Mouse (Mus musculus) forebrain, embryonic 11.5 days (tissue): ENCODE measurements at regions not wholly inside any gene's neighbourhood (a gene's known extent, or its start where the extent isn't known, plus 50 kb on each side); places are given as distances from the start of the nearest gene placed in this dataset.

ENCODE experiments used
- ATAC-seq: fragments of 200-750 bp; cut with Nextera tagmentation; replicated peaks from 2 replicates; pipeline ENCODE4 v1.8.0; 2017; ENCODE audit warnings: moderate TSS enrichment; ENCODE audit not compliant: low FRiP score
- DNase-seq: peaks from one replicate; pipeline ENCODE4 v3.0.0-alpha.2; 2017; ENCODE audit warnings: low spot score
- H3K27ac ChIP-seq: fragments of 300-500 bp; sonication (generic); 2 replicates; pipeline ENCODE4 v1.5.1; 2014; ENCODE audit warnings: low read depth, low read length
- H3K27me3 ChIP-seq: fragments of 300-500 bp; sonication (generic); 2 replicates; pipeline ENCODE4 v1.6.1; 2014; ENCODE audit warnings: mild to moderate bottlenecking, low read length, mixed read lengths; ENCODE audit not compliant: control insufficient read depth, insufficient read depth
- H3K36me3 ChIP-seq: fragments of 300-500 bp; sonication (generic); 2 replicates; pipeline ENCODE4 v1.6.1; 2014; ENCODE audit warnings: mild to moderate bottlenecking, low read length, moderate library complexity, mixed read lengths; ENCODE audit not compliant: control insufficient read depth, insufficient read depth
- H3K4me1 ChIP-seq: fragments of 300-500 bp; sonication (generic); replicated peaks from 2 replicates; pipeline ENCODE4 v1.6.1; 2014; ENCODE audit warnings: low read length, mixed read lengths; ENCODE audit not compliant: control insufficient read depth, insufficient read depth
- H3K4me2 ChIP-seq: fragments of 300-500 bp; sonication (generic); 2 replicates; pipeline ENCODE4 v1.6.1; 2014; ENCODE audit warnings: low read depth, mild to moderate bottlenecking, low read length, moderate library complexity, mixed read lengths; ENCODE audit not compliant: severe bottlenecking
- H3K4me3 ChIP-seq: fragments of 300-500 bp; sonication (generic); 2 replicates; pipeline ENCODE4 v1.5.1; 2014; ENCODE audit warnings: low read depth, low read length
- H3K9ac ChIP-seq: fragments of 300-500 bp; sonication (generic); 2 replicates; pipeline ENCODE4 v1.6.1; 2014; ENCODE audit warnings: low read length
- H3K9me3 ChIP-seq: fragments of 300-500 bp; sonication (generic); 2 replicates; pipeline ENCODE4 v1.6.1; 2016; ENCODE audit warnings: low read length, mixed read lengths; ENCODE audit not compliant: control insufficient read depth
- WGBS: fragments of 180-500 bp; shearing (Covaris S2); extraction: QIAGEN DNeasy Blood & Tissue Kit; methylation state at CpG from one replicate; pipeline ENCODE4 v1.1.7; 2014; 5-methylcytosine and 5-hydroxymethylcytosine counted together

DNA sequence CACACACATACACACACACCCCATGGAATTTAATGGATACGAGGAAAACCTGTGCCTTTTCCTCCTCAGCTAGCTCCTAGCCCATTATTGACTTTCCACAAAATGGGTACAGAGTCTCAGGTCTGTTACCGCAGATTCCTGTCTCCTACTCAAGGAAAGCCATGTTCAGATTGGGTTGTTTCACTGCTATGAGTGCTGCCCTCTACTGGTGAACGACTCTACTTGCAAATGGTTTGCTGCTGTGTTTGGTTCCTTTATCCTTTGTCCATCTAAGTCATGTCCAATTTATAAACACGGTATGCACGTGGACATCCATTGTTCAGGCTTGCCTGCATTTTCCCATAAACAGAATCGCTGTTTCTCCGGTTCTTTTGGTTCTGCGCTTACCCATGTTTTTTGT lies 144.4 kb upstream of the Acsl4 start:
- Histone ChIP-seq H3K4me3 (no peak overlapping the region), H3K9me3 (no peaks in the 10 kb centered on the region), H3K9ac (no peak overlapping the region), H3K27ac (no peak overlapping the region), H3K27me3 (0 out of 2 replicates have a peak, but pooled peaks cover 2% of the 10 kb centered on the region), H3K36me3 (no peaks in the 10 kb centered on the region), H3K4me2 (no peak overlapping the region), H3K4me1 (no peaks in the 10 kb centered on the region; the same call in 1 of the 2 replicates)
- WGBS = 42% methylated on average over 8 of the region's 8 CpGs
- no peak for DNase-seq
- ATAC-seq = no peak

DNA sequence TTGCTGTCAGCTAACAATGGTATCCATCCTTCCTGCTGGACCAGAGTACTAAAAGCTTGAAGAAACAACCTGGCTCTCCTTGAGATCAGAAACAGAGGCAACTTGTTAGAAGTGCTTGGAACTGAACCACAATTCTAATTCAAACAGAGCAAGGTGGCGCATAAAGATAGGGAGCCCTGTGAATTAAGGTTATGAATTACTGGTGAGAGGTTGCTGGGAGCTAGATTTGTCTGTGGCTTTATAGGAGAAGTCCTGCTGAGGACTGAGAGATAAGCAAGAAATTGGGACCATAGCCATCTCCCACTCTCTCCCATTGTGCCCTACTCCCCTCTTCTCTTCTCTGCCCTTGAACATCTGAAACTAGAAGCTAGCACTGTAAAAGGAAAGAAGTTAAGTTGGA lies 145.2 kb upstream of the Acsl4 start:
- H3K9ac ChIP-seq = no peak overlapping the region
- ATAC-seq (no peak), DNase-seq (no peak)
- H3K27me3 ChIP-seq = 0 out of 2 replicates have a peak, but pooled peaks cover 2% of the 10 kb centered on the region
- no peaks in the 10 kb centered on the region; the same call in 1 of the 2 replicates for H3K4me1 ChIP-seq
- no peak overlapping the region for H3K4me2 ChIP-seq
- WGBS = 100% methylated on average over 1 of the region's 1 CpGs
- H3K36me3 ChIP-seq = no peaks in the 10 kb centered on the region
- H3K9me3 ChIP-seq = no peaks in the 10 kb centered on the region
- H3K27ac ChIP-seq = no peak overlapping the region
- no peak overlapping the region for H3K4me3 ChIP-seq

DNA sequence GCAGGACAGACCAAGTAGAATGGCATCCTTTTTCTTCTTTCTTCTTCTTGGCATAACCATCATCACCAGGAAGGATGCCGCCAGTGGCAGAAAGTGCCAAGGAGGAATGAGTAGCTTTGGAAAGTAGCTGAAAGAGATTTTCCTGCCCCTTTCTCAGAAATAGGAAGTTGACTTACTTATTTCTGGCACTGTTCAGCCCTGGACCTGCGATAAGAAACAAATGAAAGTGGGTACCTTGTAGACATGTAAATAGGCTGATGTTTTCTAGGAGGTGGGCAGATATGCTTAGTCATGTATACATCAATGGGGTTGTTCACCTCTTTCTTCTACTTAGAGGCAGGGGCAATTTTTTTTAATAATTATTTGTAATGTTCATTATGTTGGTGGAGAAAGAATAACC lies 145.3 kb upstream of the Tmem164 start:
- H3K9ac ChIP-seq = no peak overlapping the region
- DNase-seq (no peak), ATAC-seq (no peak)
- H3K4me1 ChIP-seq = no peaks in the 10 kb centered on the region; the same call in 1 of the 2 replicates
- H3K9me3 ChIP-seq = no peaks in the 10 kb centered on the region
- 80% methylated on average over 2 of the region's 2 CpGs for WGBS
- no peak overlapping the region for H3K4me2 ChIP-seq
- no peak overlapping the region for H3K27ac ChIP-seq
- H3K27me3 ChIP-seq = 0 out of 2 replicates have a peak, but pooled peaks cover 2% of the 10 kb centered on the region
- H3K4me3 ChIP-seq = no peak overlapping the region
- H3K36me3 ChIP-seq = no peaks in the 10 kb centered on the region

DNA sequence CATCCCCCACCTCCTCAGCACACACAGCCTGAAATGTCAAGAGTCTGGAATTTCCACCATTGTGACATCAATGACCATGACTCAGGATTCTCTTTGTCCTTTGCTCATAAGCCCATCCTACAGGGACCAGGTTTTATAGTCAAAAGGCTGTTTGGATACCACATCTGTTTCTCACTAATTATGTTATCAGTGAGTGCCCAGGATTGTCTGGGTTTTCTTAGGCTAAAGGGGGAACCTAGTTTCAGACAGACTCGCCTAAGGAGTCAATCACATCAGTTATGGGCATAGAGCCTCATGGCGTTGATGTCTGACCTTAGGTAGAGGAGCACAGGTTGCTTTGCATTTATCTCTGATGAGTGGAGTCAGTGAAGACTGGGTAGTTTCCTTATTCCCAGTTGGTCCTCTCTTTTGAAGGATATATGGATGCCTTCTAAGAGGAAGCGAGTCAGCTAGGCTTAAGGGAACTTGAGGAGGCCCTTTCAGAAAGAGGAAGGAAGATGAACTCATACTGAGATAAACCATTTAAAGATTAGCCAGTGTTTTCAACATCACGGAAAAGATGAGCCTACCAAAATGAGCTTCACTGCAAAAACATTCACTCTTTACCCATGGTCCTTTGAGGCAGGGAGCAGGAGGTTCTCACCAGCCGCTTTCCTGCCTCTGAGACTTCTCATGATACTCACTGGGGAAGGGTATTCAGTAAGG lies 143.8 kb upstream of the Tmem164 start:
- no peak overlapping the region for H3K9ac ChIP-seq
- DNase-seq (no peak), ATAC-seq (no peak)
- 0 out of 2 replicates have a peak, but pooled peaks cover 2% of the 10 kb centered on the region for H3K27me3 ChIP-seq
- 83% methylated on average over 5 of the region's 5 CpGs for WGBS
- H3K27ac ChIP-seq = no peak overlapping the region
- no peak overlapping the region for H3K4me3 ChIP-seq
- H3K4me1 ChIP-seq = no peaks in the 10 kb centered on the region; the same call in 1 of the 2 replicates
- H3K4me2 ChIP-seq = no peak overlapping the region
- no peaks in the 10 kb centered on the region for H3K36me3 ChIP-seq
- no peaks in the 10 kb centered on the region for H3K9me3 ChIP-seq

DNA sequence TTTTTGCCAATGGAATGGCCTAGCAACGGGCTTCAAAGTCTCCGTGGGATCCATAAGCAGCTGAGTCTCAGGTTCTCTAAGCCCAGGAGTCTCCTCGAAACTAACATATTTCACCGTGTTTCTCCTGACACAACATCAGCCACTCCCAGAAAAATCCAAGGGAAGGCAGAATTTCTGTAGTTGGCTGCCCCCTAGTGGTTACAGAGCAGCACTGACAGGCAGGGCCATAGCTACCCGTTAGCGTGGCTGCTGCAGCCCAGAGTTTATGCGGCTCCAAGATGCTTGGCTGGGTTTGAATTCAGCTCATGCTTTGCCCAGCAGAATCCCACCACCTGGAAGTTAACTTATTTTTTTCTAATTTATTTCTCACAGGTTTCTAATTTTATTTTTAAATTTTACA lies 140.9 kb upstream of the Tmem164 start:
- 16% methylated on average over 7 of the region's 7 CpGs for WGBS
- ATAC-seq = peak; percentile 44; the same call in 1 of the 2 replicates

DNA sequence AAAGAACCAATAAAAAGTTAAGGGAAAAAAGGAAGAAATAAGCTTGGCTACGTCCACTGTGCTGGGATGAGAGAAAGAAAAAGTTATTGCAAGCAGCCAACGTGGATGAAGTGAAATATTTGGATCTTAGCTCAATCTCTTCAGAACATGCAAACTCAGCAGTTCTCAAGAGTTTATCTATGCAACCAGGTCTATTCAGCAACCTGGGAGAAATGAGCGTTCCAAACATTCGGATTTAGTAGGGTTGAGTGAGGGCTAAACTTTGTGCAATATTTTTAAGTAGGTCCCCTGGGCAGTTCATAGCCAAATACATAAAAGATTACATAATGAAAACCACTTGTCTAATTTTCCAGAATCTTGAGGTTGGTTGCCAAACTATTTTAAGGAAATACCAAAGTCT lies 129.0 kb upstream of the Tmem164 start:
- no peaks in the 10 kb centered on the region for H3K4me1 ChIP-seq
- no peaks in the 10 kb centered on the region for H3K36me3 ChIP-seq
- no peaks in the 10 kb centered on the region; the same call in 1 of the 2 replicates for H3K27me3 ChIP-seq
- no peak overlapping the region for H3K27ac ChIP-seq
- H3K9ac ChIP-seq = no peak overlapping the region
- no peaks in the 10 kb centered on the region for H3K9me3 ChIP-seq
- DNase-seq (no peak), ATAC-seq (no peak)
- 67% methylated on average over 4 of the region's 4 CpGs for WGBS
- H3K4me2 ChIP-seq = no peak overlapping the region
- no peak overlapping the region for H3K4me3 ChIP-seq

More for the DNA sequence above, 140.9 kb upstream of the Tmem164 start:
- no peaks in the 10 kb centered on the region for H3K27me3 ChIP-seq
- peak; percentile 69 for DNase-seq
- no peak overlapping the region for H3K4me2 ChIP-seq
- no peak overlapping the region for H3K4me3 ChIP-seq
- no peaks in the 10 kb centered on the region; the same call in 1 of the 2 replicates for H3K4me1 ChIP-seq
- no peak overlapping the region for H3K9ac ChIP-seq
- no peak overlapping the region for H3K27ac ChIP-seq
- no peaks in the 10 kb centered on the region for H3K9me3 ChIP-seq
- H3K36me3 ChIP-seq = no peaks in the 10 kb centered on the region

DNA sequence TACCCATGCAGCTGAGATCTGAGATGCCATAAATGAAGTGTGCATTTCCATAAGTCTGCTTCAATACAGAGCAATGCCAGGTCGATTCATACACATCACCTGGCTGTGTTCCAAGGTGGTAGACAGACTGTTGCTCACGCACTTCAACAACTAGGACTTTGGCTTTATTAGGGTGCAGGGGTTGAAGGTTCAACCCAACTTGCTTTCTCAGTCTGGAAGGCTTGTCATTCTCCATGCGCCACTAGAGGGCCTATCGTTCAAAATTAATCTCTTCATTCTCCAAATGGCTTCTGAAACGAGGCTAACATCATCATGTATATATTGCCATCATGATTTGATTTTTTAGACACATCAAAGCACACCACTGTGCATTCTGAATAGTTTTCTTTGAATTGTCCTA lies 127.0 kb upstream of the Tmem164 start:
- no peaks in the 10 kb centered on the region for H3K36me3 ChIP-seq
- H3K27ac ChIP-seq = no peak overlapping the region
- H3K9ac ChIP-seq = no peak overlapping the region
- no peaks in the 10 kb centered on the region for H3K9me3 ChIP-seq
- ATAC-seq = no peak
- no peak for DNase-seq
- no peaks in the 10 kb centered on the region for H3K4me1 ChIP-seq
- H3K4me2 ChIP-seq = no peak overlapping the region
- no peak overlapping the region for H3K4me3 ChIP-seq
- no peaks in the 10 kb centered on the region; the same call in 1 of the 2 replicates for H3K27me3 ChIP-seq
- WGBS = 23% methylated on average over 5 of the region's 5 CpGs

DNA sequence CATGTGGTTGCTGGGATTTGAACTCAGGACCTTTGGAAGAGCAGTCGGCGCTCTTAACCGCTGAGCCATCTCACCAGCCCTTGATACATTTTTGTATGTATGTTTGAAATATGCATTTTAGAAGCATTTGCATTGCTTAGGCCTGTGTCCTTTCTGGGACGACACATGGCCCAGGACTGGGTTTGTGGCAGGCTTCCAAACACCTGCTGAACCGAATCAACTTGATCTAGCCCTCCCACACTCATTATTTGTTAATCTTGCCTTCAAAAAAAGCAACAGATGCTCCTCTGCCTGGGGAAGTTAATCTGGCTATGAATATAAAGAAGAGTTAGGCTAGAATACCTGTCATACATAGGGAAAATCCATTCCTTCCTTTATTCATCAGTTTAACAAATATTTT lies 123.7 kb upstream of the Tmem164 start:
- H3K4me1 ChIP-seq = no peaks in the 10 kb centered on the region
- H3K9me3 ChIP-seq = no peaks in the 10 kb centered on the region
- H3K27ac ChIP-seq = no peak overlapping the region
- ATAC-seq (no peak), DNase-seq (no peak)
- no peaks in the 10 kb centered on the region for H3K36me3 ChIP-seq
- no peak overlapping the region for H3K9ac ChIP-seq
- H3K4me2 ChIP-seq = no peak overlapping the region
- no peaks in the 10 kb centered on the region for H3K27me3 ChIP-seq
- WGBS = 94% methylated on average over 5 of the region's 5 CpGs
- no peak overlapping the region for H3K4me3 ChIP-seq
